Mouse (Mus musculus): ENCODE results near the gene Acta1. TPM values are rescaled to one million over a fixed set of nuclear protein-coding genes. Genes with fewer than 3 reads are reported as not detected.

The Acta1 gene
- total RNA-seq, 1 experiment from 2014 or later = not detected

DNA sequence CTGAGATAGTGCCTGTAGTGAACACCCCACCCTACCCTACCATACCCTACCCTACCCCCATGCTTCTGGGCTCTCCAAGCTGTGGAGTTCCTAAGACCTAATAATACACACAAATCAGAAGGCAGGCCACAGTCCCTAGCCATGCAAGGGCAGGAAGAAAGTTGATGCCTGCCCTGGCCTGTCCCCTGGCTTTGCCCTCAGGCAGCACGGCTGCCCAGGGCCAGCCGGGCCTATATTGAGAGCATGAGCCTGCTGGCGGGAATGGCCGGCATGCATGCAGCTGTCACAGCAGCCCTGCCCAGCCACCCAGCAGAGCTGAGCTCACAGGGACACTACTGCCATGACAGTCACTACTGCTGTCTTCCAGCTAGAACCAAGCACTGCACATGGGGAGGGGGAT is 11.5 kb downstream of the Acta1 start:
- DNase-seq = no peak

DNA sequence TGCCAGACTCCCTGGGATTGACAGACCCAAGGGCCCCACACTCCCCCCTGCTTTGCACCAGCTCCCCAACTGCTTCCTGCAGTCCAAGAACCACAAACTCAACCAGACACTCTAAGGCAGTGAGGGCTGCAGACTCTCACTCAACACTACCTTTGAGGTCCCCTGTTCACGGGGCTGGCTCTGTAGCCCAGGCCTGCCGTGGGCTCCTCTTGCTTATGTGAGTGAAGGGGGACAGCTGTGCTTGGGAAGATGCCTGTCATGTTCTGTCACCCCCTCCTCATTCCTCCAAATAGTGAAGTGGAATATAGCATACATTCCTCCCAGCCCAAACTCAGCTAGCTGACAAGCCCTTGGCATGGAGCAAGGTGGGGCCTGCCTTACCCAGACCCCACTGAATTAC is 12.1 kb downstream of the Acta1 start:
- DNase-seq = no peak

DNA sequence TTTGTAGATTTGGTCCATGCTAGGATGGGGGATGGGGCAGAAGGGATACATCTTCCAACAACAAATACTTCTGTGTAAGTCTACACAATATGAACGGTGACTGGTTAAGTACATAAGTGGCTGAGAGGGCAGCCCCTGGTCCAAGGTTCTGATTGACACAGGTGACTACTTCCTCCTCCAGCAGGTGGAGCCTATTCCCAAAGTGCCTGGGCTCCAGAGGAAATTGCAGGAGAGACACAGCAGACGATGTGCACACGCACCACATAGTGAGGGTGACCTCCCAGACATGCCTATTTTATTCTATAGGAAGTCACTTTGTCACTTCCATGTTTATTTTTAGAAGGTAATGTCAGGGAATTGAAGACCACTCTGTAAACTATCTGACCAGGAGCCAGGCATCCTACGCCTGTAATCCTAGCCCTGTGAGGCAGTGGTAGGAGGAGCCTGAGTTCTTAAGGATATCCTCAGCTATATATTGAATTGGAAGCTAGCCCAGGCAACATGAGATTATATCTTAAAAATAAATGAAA is 13.7 kb downstream of the Acta1 start:
- DNase-seq = no peak

DNA sequence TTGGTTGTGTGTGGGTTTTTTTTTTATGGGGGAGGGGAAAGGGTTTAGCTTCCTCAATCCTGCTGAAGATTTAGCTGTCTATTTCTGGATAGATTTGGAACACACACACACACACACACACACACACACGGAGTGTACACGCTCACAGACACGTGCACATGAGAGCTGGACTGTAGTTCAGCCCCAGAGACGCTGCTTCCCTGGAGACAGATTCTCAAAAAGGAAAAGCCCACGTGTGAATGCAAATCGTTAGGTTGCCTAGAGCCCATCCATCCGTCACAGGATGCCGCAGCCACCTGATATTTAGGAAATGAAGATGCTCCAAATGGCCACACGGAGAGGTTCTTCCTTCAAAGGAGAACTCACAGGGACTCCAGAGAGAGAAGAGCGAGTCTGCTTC is 14.3 kb downstream of the Acta1 start:
- no peak for DNase-seq

DNA sequence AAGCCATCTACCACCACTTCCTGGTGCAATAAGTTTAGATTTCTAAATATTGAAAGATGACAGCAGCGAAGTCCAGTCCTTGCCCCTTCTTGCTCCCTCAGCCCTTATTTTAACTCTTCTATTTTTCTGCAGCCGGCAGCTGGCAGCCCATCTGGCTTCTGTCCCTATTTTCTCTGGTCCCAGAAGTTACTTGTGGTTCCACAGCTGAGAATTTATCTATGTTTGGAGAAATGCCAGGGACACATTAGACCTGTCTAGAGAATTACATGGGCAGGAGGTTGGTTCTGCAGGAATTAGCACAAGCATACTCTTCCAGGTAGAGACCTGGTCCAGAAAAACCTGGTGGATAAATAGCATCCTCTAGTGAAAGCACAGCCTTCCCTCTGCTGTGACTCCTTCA is 16.7 kb downstream of the Acta1 start:
- DNase-seq = no peak

DNA sequence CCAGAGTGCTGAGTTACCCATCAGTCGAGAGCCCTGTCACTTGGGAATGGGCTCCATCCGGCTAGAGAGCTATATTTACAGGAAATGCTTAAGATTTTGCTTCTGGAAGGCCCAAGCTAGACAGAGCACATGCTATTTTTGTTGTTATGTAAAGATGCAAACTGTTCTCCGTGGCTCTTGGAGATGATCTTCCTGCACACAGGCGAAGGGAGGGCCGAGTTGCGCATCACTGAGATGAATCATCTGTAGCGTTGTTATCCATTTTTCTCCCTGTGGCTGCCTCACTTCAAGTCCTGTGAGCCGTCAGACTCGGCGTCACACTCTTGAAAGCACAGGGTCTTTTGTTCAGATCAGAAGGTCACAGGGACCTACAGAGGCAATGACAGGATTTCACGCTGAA is 20.2 kb downstream of the Acta1 start:
- no peak for DNase-seq

DNA sequence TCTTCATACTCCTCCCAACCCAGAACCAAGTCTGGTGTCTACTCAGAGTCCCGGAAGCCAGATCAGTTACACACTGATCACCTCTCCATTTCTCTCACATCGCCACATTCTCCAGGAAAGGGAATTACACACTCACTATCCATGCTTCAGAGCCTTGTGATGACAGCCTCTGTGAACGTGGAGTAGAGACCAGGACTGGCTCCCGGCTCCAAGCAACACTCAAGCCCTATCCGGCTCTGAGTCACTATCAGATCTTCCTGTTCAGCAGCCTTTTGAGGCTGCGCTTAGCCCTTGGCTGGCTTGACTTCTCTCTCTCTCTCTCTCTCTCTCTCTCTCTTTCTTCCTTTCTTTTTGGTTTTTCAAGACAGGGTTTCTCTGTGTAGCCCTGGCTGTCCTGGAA is 21.2 kb downstream of the Acta1 start:
- no peak for DNase-seq

DNA sequence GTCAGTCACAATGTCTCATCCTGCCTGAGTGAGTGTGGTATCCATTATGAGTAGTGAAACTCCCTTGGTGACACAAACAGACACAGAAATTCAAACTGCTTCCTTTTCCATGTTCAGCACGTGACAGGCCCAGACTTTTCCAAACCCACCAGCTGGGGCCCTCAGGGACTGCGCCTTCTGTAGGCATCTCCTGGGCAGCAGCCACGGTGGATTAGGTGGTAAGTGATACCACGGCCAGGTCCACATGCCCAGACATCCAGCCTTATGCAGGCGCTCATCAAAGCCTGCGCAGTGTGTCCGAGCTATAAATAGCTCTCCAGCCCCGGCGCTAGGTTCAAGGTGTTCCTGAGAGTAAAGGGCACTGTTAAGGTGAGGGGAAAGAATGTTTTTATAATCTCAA is 22.5 kb downstream of the Acta1 start:
- DNase-seq = no peak

DNA sequence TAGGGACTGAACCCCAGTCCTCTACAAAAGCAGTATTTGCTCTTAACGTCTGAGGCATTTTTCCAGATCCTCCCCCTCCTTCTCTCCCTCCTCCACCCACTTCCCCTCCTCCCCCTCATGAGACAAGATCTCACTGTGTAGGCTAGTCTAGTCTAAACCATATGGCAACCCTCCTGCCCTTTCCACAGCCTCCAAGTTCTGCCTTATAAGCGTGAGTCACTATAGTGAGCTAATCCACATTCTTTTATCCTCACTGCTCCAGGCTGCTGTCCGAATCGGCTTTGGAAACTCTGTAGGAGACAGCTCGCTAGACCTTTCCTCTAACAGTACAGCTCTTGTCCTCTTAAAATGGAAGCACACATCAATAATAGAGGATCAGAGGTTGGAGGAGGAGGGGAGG is 27.6 kb downstream of the Acta1 start:
- no peak for DNase-seq

DNA sequence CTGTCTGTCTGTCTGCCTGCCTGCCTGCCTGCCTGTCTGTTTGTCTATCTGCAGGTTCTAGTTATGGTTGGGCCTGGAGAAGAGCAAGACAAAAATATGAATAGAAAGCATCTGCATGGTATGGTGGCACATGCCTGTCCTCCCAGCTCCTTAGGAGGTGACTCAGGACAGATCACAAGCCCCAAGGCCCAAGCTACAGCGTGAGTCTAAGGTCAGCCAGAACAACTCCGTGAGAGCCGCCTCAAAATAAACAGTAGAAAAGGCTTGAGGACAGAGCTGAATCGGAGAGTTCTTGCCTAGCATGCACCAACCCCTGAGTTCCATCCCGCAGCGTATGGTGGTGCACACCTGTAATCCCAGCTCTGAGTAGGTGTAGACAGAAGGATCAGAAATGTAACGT is 28.8 kb downstream of the Acta1 start:
- peak; percentile 23 for DNase-seq

DNA sequence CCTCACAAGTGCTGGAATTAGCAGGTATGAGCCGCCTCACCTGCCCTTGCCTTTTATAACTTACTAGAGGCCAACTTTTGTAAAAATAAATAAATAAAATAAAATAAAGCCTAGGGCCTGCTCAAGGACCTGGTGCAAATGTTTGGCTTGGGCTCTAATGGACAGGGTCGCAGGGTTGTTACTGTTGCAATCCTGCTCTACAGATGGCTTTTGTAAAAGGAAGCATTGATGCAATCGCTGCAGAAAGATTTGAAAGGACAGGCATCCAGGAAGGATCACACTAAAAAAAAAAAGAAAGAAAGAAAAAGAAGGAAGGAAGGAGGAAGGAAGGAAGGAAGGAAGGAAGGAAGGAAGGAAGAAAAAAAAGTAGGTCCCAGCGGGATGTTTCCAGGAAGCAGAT is 34.2 kb downstream of the Acta1 start:
- DNase-seq = no peak

DNA sequence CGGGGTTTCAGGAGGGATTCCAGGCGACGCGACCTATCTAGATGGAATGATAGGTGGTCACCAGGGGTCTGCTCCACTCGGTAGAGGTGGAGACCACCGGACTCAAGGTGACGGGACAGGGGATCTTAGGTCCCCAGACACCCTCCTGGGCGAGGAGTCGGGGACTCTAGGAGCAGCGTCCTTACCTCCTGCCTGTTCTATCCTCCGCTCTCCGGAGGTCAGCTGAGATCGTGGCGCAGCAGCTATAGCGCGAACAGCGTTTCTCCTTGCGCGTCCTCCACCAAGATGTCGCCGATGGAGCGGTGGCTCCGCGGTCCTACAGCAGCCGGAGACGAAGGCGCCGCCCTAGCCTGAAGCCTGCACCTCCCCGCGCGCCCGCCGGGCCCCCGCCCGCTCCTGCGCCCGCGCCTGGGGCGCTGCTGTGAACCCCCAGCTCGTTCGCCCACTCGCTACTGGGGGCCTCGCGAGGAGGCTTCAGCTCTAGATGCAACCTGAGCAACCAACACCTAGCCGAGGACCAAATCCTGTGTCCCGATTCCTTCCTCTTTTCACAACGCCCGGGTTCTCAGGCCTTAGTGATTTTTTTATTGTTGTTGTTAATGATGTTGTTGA is 34.8 kb downstream of the Acta1 start, which contains the start of gene Ccsap:
TSS of gene Ccsap (minus strand) at position 562 of the 612 bp plus-strand sequence.
- peak; percentile 58 for DNase-seq

DNA sequence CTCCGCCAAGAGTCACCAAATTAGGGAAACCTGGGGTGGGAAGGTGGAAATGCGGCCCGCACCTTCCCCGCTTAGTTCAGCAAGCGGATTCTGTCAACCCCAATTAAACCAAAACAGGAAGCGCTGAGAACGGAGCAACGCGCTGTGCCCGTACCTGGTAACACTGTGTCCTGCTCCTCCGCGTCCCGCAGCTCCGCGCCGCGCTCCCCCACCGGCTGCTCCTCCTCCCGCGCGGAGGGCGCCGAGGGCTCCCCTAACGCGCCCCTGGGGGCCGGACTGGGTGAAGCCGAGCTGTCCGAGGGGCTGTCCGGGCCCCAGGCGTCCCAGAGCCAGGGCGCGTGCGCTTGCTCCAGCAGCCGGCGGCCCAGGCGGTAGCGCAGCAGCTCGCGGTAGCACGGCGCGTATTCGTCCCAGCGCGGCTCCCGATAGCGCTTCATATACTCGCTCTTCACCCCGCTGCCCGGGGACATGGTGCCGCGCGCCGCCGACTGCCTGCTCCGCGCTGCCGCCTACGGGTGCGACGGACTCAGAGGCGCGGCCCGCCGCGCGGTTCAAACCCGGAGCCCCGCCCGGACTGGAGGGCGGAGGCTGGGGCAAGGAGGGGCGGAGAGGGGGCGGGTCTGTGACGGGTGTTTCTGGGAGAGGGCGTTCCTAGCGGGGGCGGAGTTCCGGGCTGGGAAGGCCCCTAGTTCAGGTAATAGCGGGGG is 35.5 kb downstream of the Acta1 start:
- peak; percentile 95 for DNase-seq

DNA sequence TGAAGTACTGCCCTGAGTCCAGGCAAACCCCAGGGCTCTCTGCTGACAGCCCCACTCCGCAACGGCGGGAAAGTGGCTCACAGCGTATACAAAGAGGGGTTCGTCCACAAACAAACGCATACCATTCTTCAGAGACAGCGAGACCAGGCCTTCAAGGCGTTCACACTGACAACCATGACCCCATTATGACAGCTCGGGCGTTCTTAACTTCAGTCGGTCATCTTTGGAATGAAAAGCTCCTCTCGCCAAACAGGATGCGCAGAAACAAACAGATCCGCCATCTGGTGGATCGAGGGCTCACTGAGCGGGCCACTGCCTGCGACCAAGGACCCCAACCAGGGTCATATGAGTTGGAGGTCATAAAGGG is 36.0 kb downstream of the Acta1 start:
- DNase-seq = no peak

DNA sequence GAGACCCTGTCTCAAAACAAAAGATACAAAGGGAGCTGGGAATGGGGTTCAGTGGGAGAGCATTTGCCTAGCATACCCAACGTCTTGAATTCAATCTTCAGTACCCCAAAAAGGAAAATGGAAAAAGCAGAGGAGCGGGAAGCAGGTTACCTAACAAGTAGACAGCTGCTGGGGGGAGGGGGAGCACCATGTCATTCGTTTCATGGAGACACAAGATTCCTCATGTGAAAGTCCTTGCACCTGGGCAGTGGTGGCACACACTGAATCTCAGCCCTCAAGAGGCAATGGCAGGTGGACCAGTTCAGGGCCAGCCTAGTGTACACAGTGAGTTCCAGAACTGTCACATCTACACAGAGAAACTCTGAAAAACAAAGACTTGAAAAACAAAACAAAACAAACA is 37.2 kb downstream of the Acta1 start:
- DNase-seq = no peak

DNA sequence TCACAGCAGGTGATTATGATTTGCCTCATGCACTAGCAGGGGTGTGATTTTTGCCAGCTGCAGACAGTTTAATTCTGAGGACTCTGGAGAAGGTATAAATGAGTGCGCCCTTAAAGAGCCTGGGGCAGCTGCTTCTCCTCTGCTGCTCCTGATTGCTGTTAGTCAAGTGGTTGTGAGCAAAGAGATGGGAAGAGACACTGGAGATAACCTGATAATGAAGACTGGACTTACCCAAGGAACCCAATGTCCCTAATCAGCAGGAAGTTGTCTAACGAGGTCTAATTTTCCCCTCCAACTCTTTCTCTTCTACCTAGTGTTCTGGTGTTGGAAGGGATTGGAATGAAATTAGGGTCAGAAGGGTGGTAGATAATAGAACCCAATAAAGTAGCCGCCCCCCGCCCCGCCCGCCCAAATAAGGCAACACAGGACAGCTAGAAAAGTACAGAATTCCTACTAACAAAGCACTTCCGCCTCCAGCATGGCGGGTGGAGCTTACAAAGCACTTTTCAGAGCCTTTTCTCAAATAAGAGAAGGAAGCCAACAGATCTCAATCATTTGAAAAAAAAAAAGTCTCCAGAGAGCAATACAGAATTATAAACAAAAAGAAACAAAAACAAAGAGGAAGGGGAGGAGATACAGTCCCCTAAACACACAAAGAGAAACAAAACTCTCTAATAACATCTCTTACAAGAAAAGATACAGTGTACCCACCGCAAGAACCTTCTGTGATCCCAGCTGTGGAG is 39.6 kb downstream of the Acta1 start:
- no peak for DNase-seq

DNA sequence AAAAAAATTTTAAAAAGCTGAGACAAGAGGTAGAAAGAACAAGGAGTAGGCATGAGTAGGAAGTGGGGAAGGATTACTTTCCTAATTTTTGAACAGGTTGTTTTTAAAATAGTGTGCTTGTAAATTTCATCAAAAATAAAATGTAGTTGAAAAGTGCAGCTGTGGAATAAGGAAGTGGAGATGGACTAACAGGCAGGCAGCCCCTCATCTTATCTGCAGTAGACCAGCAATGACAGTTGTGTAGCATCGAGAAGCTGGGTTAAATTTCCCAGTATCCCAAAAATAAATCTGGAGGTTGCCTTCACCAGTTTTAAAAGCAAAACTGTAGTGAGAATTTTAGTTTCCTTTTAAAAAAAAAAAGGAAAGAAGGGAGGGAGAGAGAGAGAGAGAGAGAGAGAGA is 40.3 kb downstream of the Acta1 start:
- no peak for DNase-seq

DNA sequence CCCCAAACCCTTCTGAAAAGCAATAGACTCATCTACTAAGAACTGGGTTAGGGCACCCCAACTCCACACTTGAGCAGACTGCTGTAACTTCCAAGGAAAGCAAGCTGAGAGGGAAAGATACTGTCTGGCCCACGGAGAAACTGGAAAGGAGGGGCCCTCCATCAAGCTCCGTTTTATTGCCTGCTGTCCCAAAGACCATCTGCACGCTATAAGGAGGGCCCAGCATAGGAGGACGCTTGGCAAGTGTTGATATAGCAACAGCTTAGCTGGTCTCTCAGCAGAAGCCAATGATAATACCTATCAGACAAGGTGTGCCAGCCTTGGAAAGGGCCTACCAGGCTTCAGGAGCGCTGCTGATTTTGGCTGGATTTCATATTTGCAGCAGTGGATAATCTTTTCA is 43.0 kb downstream of the Acta1 start:
- DNase-seq = no peak

DNA sequence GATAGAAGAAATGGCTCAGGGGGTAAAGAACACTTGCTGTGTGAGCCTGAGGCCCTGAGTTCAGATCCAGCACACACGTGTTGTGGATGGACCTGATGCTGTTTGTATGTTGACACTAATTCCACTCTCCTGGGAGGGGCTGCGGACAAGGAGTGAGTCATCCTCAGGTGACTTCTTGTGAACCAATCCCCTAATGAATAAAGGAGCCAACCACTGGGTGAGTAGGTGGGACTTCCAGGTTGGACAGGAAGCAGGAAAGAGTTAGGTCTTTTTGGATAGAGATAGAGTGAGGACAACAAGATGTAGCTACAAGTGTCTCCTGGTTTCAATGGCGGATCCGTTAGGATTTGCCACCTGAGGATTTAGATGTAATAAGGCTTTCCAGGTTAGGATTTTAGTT is 45.2 kb downstream of the Acta1 start:
- DNase-seq = no peak

DNA sequence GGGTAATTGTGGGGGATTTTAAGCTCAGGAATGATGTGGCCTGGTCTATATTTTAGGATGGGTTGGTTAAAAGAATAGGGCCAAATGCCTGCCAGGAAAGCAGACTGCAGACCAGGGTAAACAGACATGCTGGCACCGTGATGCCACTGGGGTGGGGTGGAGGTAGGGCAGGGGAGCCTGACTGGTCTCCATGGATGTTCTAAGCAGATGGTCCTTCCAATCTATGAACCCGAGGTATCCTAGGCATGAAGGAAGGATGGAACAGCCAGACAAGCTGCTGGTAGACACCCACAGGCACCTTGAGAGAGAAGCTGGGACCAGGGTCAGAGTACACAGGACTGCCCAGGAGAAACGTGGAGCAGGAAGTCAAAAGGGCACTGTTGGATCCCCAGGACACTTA is 47.0 kb downstream of the Acta1 start:
- DNase-seq = no peak

DNA sequence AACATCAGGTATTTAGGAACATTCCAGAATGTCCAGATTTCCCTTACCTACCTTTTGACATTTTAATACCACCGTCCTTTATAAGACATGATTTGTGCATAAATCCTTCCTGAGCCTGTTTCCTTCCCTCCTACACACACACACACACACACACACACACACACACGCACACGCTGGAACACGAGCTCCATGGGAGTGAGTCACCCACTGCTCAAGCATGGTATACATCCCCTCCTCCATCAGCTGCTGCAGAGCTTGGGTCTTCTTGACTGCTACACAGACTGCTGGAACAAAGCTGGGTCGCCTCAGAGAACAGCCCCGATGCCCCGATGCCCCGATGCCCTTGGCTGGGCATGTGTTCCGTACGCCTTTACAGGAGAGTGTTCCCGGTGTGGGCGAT is 48.0 kb downstream of the Acta1 start:
- no peak for DNase-seq

DNA sequence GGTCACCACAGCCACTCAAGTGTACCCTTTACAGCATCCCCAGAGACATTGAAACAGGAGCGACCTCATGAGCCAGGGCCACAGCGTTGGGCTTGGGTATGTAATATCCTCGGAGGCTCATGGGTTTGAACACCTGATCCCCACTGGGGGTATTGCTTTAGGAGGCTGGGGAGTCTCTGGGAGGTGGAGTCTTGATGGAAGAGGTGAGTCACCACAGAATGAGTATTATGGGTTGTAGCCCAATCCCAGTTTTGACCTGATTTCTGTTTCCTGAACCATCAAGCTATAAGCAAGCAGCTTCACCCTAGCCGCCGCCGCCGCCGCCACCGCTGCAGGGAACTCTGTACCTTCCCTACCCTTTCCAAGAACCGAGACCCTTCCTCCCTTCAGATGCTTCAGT is 48.6 kb downstream of the Acta1 start:
- no peak for DNase-seq

DNA sequence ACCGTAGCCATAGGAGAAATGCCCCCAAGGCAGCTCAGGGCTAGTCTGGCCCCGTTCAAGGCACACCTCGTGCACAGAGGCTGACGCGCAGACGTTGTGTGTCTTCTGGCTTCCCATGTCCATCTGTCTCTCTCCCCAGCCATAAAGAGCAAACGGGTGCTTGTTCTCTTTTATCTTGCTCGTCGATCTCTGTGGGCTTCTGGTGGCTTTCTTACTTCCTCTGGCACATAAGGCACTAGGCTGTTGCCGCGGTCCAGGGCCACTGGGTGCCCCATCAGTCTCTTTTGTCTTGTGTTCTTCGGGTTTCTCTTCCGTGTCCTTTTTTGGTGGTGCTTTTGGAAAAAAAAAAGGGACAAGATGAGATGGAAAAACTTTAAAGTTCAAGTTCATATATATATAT is 49.4 kb downstream of the Acta1 start:
- DNase-seq = no peak

DNA sequence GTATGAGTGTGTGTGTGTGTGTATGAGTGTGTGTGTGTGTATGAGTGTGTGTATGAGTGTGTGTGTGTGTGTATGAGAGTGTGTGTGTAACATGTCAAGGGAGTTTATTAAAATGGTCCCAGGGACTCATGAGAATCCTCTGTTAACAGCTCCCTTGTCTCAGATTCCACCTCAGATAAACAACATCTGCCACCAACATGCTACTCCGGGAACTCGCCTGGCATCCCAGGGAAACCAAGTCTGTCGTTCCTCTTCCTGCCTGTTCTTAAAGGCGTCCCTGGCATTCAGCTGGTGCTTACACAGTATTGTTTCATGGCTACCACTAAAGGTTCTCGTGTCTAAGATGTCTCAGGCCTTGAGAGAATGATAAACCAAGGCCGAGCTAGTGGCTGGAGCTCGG is 50.2 kb downstream of the Acta1 start:
- DNase-seq = no peak

Measured in adrenal gland, postnatal 25 days (tissue).